Mouse (Mus musculus): ENCODE measurements at regions not wholly inside any gene's neighbourhood (a gene's known extent, or its start where the extent isn't known, plus 50 kb on each side); places are given as distances from the start of the nearest gene placed in this dataset.
"Not testable (repeated sequence)": the region's sequence is repeated elsewhere in the genome, so short reads cannot be mapped to it uniquely, and the experiment has no call there.

GRCm38 (mm10) chr12:106311320-106311825, 301.3 kb downstream of the Vrk1 start:
- ATAC-seq, result no peak
- Histone ChIP-seq H3K27ac (no peak overlapping the region), H3K9ac (no peak overlapping the region), H3K27me3 (peaks cover 18% of the 10 kb centered on the region), H3K4me1 (peaks cover 28% of the 10 kb centered on the region), H3K36me3 (ENCODE audit: poor library complexity, severe bottlenecking) (no peaks in the 10 kb centered on the region), H3K9me3 (replicated peaks) (no peaks in the 10 kb centered on the region), H3K4me2 (peak overlapping the region; percentile 81), H3K4me3 (peak overlapping the region; percentile 44)
- WGBS, result 43% methylated on average over 7 of the region's 7 CpGs

GRCm38 (mm10) chr12:106311831-106312600, 302.0 kb downstream of the Vrk1 start:
- Histone ChIP-seq H3K27me3 (peaks cover 18% of the 10 kb centered on the region), H3K4me1 (peaks cover 28% of the 10 kb centered on the region), H3K9ac (no peak overlapping the region), H3K9me3 (replicated peaks) (no peaks in the 10 kb centered on the region), H3K27ac (no peak overlapping the region), H3K4me3 (no peak overlapping the region), H3K4me2 (0 out of 2 replicates have a peak overlapping the region, but pooled peaks have one; percentile 81), H3K36me3 (ENCODE audit: poor library complexity, severe bottlenecking) (no peaks in the 10 kb centered on the region)
- WGBS, result 60% methylated on average over 17 of the region's 17 CpGs
- no peak for ATAC-seq

- Histone ChIP-seq H3K4me3 (no peak overlapping the region), H3K36me3 (ENCODE audit: poor library complexity, severe bottlenecking) (no peaks in the 10 kb centered on the region), H3K4me2 (no peak overlapping the region), H3K4me1 (peaks cover 27% of the 10 kb centered on the region), H3K27me3 (peaks cover 5% of the 10 kb centered on the region; the same call in 1 of the 2 replicates), H3K9ac (no peak overlapping the region), H3K27ac (no peak overlapping the region), H3K9me3 (replicated peaks) (no peaks in the 10 kb centered on the region)
- ATAC-seq, result peak; percentile 24; the same call in 1 of the 2 replicates
- WGBS, result 88% methylated on average over 16 of the region's 16 CpGs
Observed at GRCm38 (mm10) chr12:106317738-106318137, 307.7 kb downstream of the Vrk1 start.

- no peaks in the 10 kb centered on the region for H3K27me3 ChIP-seq
- H3K27ac ChIP-seq, result no peak overlapping the region
Observed at GRCm38 (mm10) chr12:106321511-106321910, 311.5 kb downstream of the Vrk1 start.

GRCm38 (mm10) chr12:106326611-106327010, 316.6 kb downstream of the Vrk1 start:
- H3K27ac ChIP-seq, result no peak overlapping the region
- ATAC-seq, result no peak
- WGBS, result 16% methylated on average over 4 of the region's 4 CpGs
- H3K4me3 ChIP-seq, result no peak overlapping the region
- no peaks in the 10 kb centered on the region for H3K9me3 ChIP-seq (replicated peaks)
- no peak overlapping the region for H3K4me2 ChIP-seq
- no peaks in the 10 kb centered on the region for H3K27me3 ChIP-seq
- peaks cover 21% of the 10 kb centered on the region for H3K4me1 ChIP-seq
- no peak overlapping the region for H3K9ac ChIP-seq
- no peaks in the 10 kb centered on the region for H3K36me3 ChIP-seq (ENCODE audit: poor library complexity, severe bottlenecking)

More at GRCm38 (mm10) chr12:106321511-106321910, 311.5 kb downstream of the Vrk1 start:
- no peak for ATAC-seq
- Histone ChIP-seq H3K36me3 (ENCODE audit: poor library complexity, severe bottlenecking) (no peaks in the 10 kb centered on the region), H3K4me2 (no peak overlapping the region), H3K9ac (no peak overlapping the region), H3K4me1 (peaks cover 23% of the 10 kb centered on the region), H3K4me3 (no peak overlapping the region), H3K9me3 (replicated peaks) (no peaks in the 10 kb centered on the region)
- WGBS, result 48% methylated on average over 7 of the region's 7 CpGs

GRCm38 (mm10) chr12:106327351-106327750, 317.3 kb downstream of the Vrk1 start:
- H3K27me3 ChIP-seq, result no peaks in the 10 kb centered on the region
- H3K4me1 ChIP-seq, result peaks cover 14% of the 10 kb centered on the region
- no peak overlapping the region for H3K27ac ChIP-seq
- no peaks in the 10 kb centered on the region for H3K36me3 ChIP-seq (ENCODE audit: poor library complexity, severe bottlenecking)
- no peak overlapping the region for H3K4me2 ChIP-seq
- ATAC-seq, result no peak
- H3K9me3 ChIP-seq (replicated peaks), result no peaks in the 10 kb centered on the region
- H3K4me3 ChIP-seq, result no peak overlapping the region
- H3K9ac ChIP-seq, result no peak overlapping the region
- 74% methylated on average over 5 of the region's 5 CpGs for WGBS

- ATAC-seq, result no peak
- H3K4me3 ChIP-seq, result no peak overlapping the region
- H3K27ac ChIP-seq, result no peak overlapping the region
- WGBS, result 70% methylated on average over 9 of the region's 9 CpGs
- no peak overlapping the region for H3K4me2 ChIP-seq
- no peaks in the 10 kb centered on the region for H3K36me3 ChIP-seq (ENCODE audit: poor library complexity, severe bottlenecking)
- H3K9me3 ChIP-seq (replicated peaks), result no peaks in the 10 kb centered on the region
- H3K27me3 ChIP-seq, result no peaks in the 10 kb centered on the region
- H3K9ac ChIP-seq, result no peak overlapping the region
- no peaks in the 10 kb centered on the region for H3K4me1 ChIP-seq
Observed at GRCm38 (mm10) chr12:106357867-106358266, 347.8 kb downstream of the Vrk1 start.

- not testable (repeated sequence) for H3K27ac ChIP-seq; H3K9ac ChIP-seq; H3K4me3 ChIP-seq; H3K36me3 ChIP-seq (ENCODE audit: poor library complexity, severe bottlenecking); H3K4me1 ChIP-seq; H3K9me3 ChIP-seq (replicated peaks); H3K27me3 ChIP-seq; ATAC-seq; H3K4me2 ChIP-seq
- WGBS, result 85% methylated on average over 7 of the region's 7 CpGs
Observed at GRCm38 (mm10) chr12:106361646-106362045, 351.6 kb downstream of the Vrk1 start.

- H3K9me3 ChIP-seq (replicated peaks), result no peaks in the 10 kb centered on the region
- H3K9ac ChIP-seq, result no peak overlapping the region
- no peaks in the 10 kb centered on the region for H3K36me3 ChIP-seq (ENCODE audit: poor library complexity, severe bottlenecking)
- no peak overlapping the region for H3K4me2 ChIP-seq
- ATAC-seq, result no peak
- 45% methylated on average over 12 of the region's 12 CpGs for WGBS
- no peak overlapping the region for H3K4me3 ChIP-seq
- H3K27ac ChIP-seq, result peak overlapping the region; percentile 72
- H3K27me3 ChIP-seq, result peaks cover 34% of the 10 kb centered on the region
- H3K4me1 ChIP-seq, result peaks cover 51% of the 10 kb centered on the region
Observed at GRCm38 (mm10) chr12:106374840-106375375, 364.9 kb downstream of the Vrk1 start.

- H3K27ac ChIP-seq, result peak overlapping the region; percentile 72
Observed at GRCm38 (mm10) chr12:106375886-106376285, 365.9 kb downstream of the Vrk1 start.

GRCm38 (mm10) chr12:106376783-106377182, 366.8 kb downstream of the Vrk1 start:
- H3K27ac ChIP-seq, result peak overlapping the region; percentile 72
- 45% methylated on average over 12 of the region's 12 CpGs for WGBS

More at GRCm38 (mm10) chr12:106375886-106376285, 365.9 kb downstream of the Vrk1 start:
- Histone ChIP-seq H3K4me1 (peaks cover 56% of the 10 kb centered on the region), H3K9me3 (replicated peaks) (no peaks in the 10 kb centered on the region), H3K4me3 (no peak overlapping the region), H3K9ac (no peak overlapping the region), H3K36me3 (ENCODE audit: poor library complexity, severe bottlenecking) (no peaks in the 10 kb centered on the region), H3K27me3 (peaks cover 34% of the 10 kb centered on the region), H3K4me2 (no peak overlapping the region)
- ATAC-seq, result no peak
- 73% methylated on average over 13 of the region's 13 CpGs for WGBS

GRCm38 (mm10) chr12:106377281-106377680, 367.3 kb downstream of the Vrk1 start:
- Histone ChIP-seq H3K9me3 (replicated peaks) (no peaks in the 10 kb centered on the region), H3K36me3 (ENCODE audit: poor library complexity, severe bottlenecking) (no peaks in the 10 kb centered on the region), H3K4me2 (no peak overlapping the region), H3K27me3 (peaks cover 34% of the 10 kb centered on the region), H3K27ac (no peak overlapping the region; the same call in 1 of the 2 replicates), H3K4me3 (no peak overlapping the region), H3K4me1 (peaks cover 64% of the 10 kb centered on the region), H3K9ac (no peak overlapping the region)
- ATAC-seq, result no peak
- 34% methylated on average over 1 of the region's 1 CpGs for WGBS

More at GRCm38 (mm10) chr12:106376783-106377182, 366.8 kb downstream of the Vrk1 start:
- H3K9ac ChIP-seq, result no peak overlapping the region
- peaks cover 34% of the 10 kb centered on the region for H3K27me3 ChIP-seq
- peaks cover 64% of the 10 kb centered on the region for H3K4me1 ChIP-seq
- H3K36me3 ChIP-seq (ENCODE audit: poor library complexity, severe bottlenecking), result no peaks in the 10 kb centered on the region
- ATAC-seq, result 0 out of 2 replicates have a peak, but pooled peaks have one; percentile 43
- H3K4me3 ChIP-seq, result no peak overlapping the region
- H3K4me2 ChIP-seq, result no peak overlapping the region
- H3K9me3 ChIP-seq (replicated peaks), result no peaks in the 10 kb centered on the region
